ENCODE assay signal across 25 mouse cellular contexts in genomic region chr12:80326047-80326446, GRCm38 (mm10).
DNase-seq lines count a peak whose midpoint lies in the region; ATAC-seq and TF ChIP-seq lines count a peak whose summit lies in the region.
"Had no signal": no experiment of that assay in that cellular context is flagged by ENCODE, and none has a peak within 500 bp of the region (broad histone marks: within the 10 kb centered on the region; RNA-seq: fewer than 3 reads in every experiment).

No protein-coding gene starts in this region.

- no peak overlapping the region for H3K4me2 ChIP-seq in heart, embryonic 12.5 days
- H3K4me2 ChIP-seq: forebrain, embryonic 13.5 days; hindbrain, embryonic 12.5 days; liver, embryonic 15.5 days; midbrain, embryonic 11.5 days; neural tube, embryonic 15.5 days had no signal

- DNase-seq in kidney, adult 2 months: peak; percentile 52
- DNase-seq in kidney, adult 18-20 months: no peak
- DNase-seq in lung, postnatal 36 days: peak; percentile 44
- no peak for DNase-seq in lung, adult 2 months
- DNase-seq in layer of hippocampus, postnatal 10 days (ENCODE audit: low spot score in 2 of 2): no peak
- DNase-seq: adrenal gland, adult 2 months; B cell, adult 2 months; cerebellum, adult 2 months; cerebellum, postnatal 25 days; gastrocnemius, adult 2 months; heart, postnatal 10 days; thymus, adult 18-20 months; thymus, postnatal 36 days had no signal

- peaks cover 17% of the 10 kb centered on the region; the same call in 1 of the 2 replicates for H3K4me1 ChIP-seq in kidney, adult 2 months (ENCODE audit: control insufficient read depth, insufficient read depth, low read length)
- no peaks in the 10 kb centered on the region for H3K4me1 ChIP-seq in lung, adult 2 months (ENCODE audit: control insufficient read depth, insufficient read depth, low read length)
- peaks cover 59% of the 10 kb centered on the region for H3K4me1 ChIP-seq in bone marrow macrophage, adult 2 months (ENCODE audit: control insufficient read depth, insufficient read depth, low read length)
- peaks cover 49% of the 10 kb centered on the region for H3K4me1 ChIP-seq in heart, embryonic 12.5 days (replicated peaks)
- H3K4me1 ChIP-seq: hindbrain, embryonic 12.5 days had no signal

- no peak for TF ChIP-seq POLR2A in kidney, adult 2 months (IDR thresholded peaks at IDR 0.05; ENCODE audit: low read depth, low read length)
- TF ChIP-seq POLR2A in lung, adult 2 months (IDR thresholded peaks at IDR 0.05; ENCODE audit: borderline replicate concordance, extremely low read depth, low read depth, low read length): no peak
- TF ChIP-seq POLR2A in bone marrow macrophage, adult 2 months (IDR thresholded peaks at IDR 0.05; ENCODE audit: borderline replicate concordance, low read depth, low read length): no peak

- H3K9me3 ChIP-seq in heart, embryonic 12.5 days (replicated peaks): no peaks in the 10 kb centered on the region; the same call in 1 of the 2 replicates
- H3K9me3 ChIP-seq: forebrain, embryonic 13.5 days; heart, embryonic 10.5 days; hindbrain, embryonic 12.5 days; liver, embryonic 15.5 days; neural tube, embryonic 15.5 days had no signal

- ATAC-seq in monocyte, adult 5-6 weeks (replicated peaks; ENCODE audit: insufficient number of reproducible peaks, low FRiP score, low TSS enrichment, poor library complexity, severe bottlenecking): 0 out of 2 replicates have a peak, but pooled peaks have one; percentile 48
- no peak for ATAC-seq in heart, embryonic 12.5 days (ENCODE audit: insufficient number of reproducible peaks, low FRiP score)
- ATAC-seq: forebrain, embryonic 13.5 days had no signal

- 0 out of 2 replicates have a peak overlapping the region, but pooled peaks have one; percentile 31 for H3K27ac ChIP-seq in kidney, adult 2 months (ENCODE audit: insufficient read depth, low read depth, low read length)
- H3K27ac ChIP-seq in bone marrow macrophage, adult 2 months (ENCODE audit: insufficient read depth, low read depth, low read length): peak overlapping the region; percentile 71
- no peak overlapping the region for H3K27ac ChIP-seq in heart, embryonic 12.5 days (ENCODE audit: poor library complexity, severe bottlenecking)
- H3K27ac ChIP-seq: forebrain, embryonic 13.5 days; gastrocnemius, adult 2 months; heart, embryonic 10.5 days; hindbrain, embryonic 12.5 days; kidney, postnatal 0 days; left cerebral cortex, adult 2 months; liver, embryonic 15.5 days; macrophage; neural tube, embryonic 15.5 days had no signal

- no peaks in the 10 kb centered on the region for H3K36me3 ChIP-seq in kidney, adult 2 months (ENCODE audit: control insufficient read depth, insufficient read depth, low read length)
- no peaks in the 10 kb centered on the region for H3K36me3 ChIP-seq in heart, embryonic 12.5 days
- H3K36me3 ChIP-seq: heart, embryonic 10.5 days; hindbrain, embryonic 12.5 days; liver, embryonic 15.5 days; neural tube, embryonic 15.5 days had no signal

- H3K27me3 ChIP-seq in kidney, adult 2 months (replicated peaks; ENCODE audit: control insufficient read depth, insufficient read depth, low read length): no peaks in the 10 kb centered on the region
- H3K27me3 ChIP-seq in heart, embryonic 12.5 days (replicated peaks): no peaks in the 10 kb centered on the region
- H3K27me3 ChIP-seq: forebrain, embryonic 13.5 days; hindbrain, embryonic 12.5 days; liver, embryonic 15.5 days; neural tube, embryonic 15.5 days had no signal

- TF ChIP-seq CTCF in kidney, adult 2 months (conservative IDR thresholded peaks at IDR 0.05; ENCODE audit: insufficient read depth, insufficient read length, low read depth, low read length): no peak
- TF ChIP-seq CTCF in lung, adult 2 months (IDR thresholded peaks at IDR 0.05; ENCODE audit: insufficient read depth, low read length): no peak
- TF ChIP-seq CTCF in bone marrow macrophage, adult 2 months (IDR thresholded peaks at IDR 0.05; ENCODE audit: low read depth, low read length): no peak

- H3K4me3 ChIP-seq in kidney, adult 2 months (ENCODE audit: insufficient read depth, low read depth, low read length): no peak overlapping the region
- no peak overlapping the region for H3K4me3 ChIP-seq in lung, adult 2 months (replicated peaks; ENCODE audit: extremely low read depth, low read depth, low read length)
- no peak overlapping the region for H3K4me3 ChIP-seq in bone marrow macrophage, adult 2 months (ENCODE audit: insufficient read depth, low read length)
- no peak overlapping the region for H3K4me3 ChIP-seq in heart, embryonic 12.5 days
- H3K4me3 ChIP-seq: forebrain, embryonic 13.5 days; gastrocnemius, adult 2 months; heart, embryonic 10.5 days; hindbrain, embryonic 12.5 days; left cerebral cortex, adult 2 months; liver, embryonic 15.5 days; neural tube, embryonic 15.5 days had no signal

- no peak overlapping the region for H3K9ac ChIP-seq in heart, embryonic 12.5 days
- H3K9ac ChIP-seq: forebrain, embryonic 13.5 days; hindbrain, embryonic 12.5 days; liver, embryonic 15.5 days; neural tube, embryonic 15.5 days had no signal

Comparison
In these comparisons a context has a peak if more than half of its experiments do, and no peak if none do; other contexts are left out.
1. DNase-seq: peak in kidney, adult 2 months (single experiment) and lung, postnatal 36 days (single experiment); none in kidney, adult 18-20 months (single experiment), lung, adult 2 months (single experiment) and layer of hippocampus, postnatal 10 days (0 of 2).